Mouse (Mus musculus) C2C12 (cell line): ENCODE data around the gene Thrsp.

ENCODE experiments used
- CTCF ChIP-seq: IDR thresholded peaks from one replicate; pipeline ENCODE4 v1.5.1; 2011; ENCODE audit not compliant: control insufficient read depth, insufficient read depth, insufficient read length
- MAX ChIP-seq: IDR thresholded peaks from one replicate; pipeline ENCODE4 v1.6.1; 2011; ENCODE audit warnings: mild to moderate bottlenecking, control low read depth
- MYOG ChIP-seq: IDR thresholded peaks from one replicate; pipeline ENCODE4 v1.6.1; 2011; ENCODE audit not compliant: control insufficient read depth, insufficient read length; ENCODE audit errors: extremely low read depth

- TF ChIP-seq CTCF, result no peak
- TF ChIP-seq MAX, result no peak
- no peak for TF ChIP-seq MYOG
Observed at GRCm38 (mm10) chr7:97394375-97394774, 23.2 kb downstream of the Thrsp start.
